Mouse (Mus musculus) liver, adult 2 months (tissue): Measurements from ENCODE around the gene Adamts16.

ENCODE experiments used
- CTCF ChIP-seq: fragments of 200-500 bp; IDR thresholded peaks from 2 replicates; pipeline ENCODE4 v1.5.1; 2011; ENCODE audit warnings: low read depth, low read length, control low read depth
- POLR2A ChIP-seq: fragments of 200-500 bp; IDR thresholded peaks from 2 replicates; pipeline ENCODE4 v1.6.1; 2011; ENCODE audit warnings: low read length, control low read depth; ENCODE audit not compliant: insufficient read depth; ENCODE audit errors: extremely low read depth

GRCm38 (mm10) chr13:70760186-70760585 is 81.4 kb downstream of the Adamts16 start:
- TF ChIP-seq POLR2A: no peak
- no peak for TF ChIP-seq CTCF
